Comparison of ENCODE assay signal across 25 mouse cellular contexts in genomic region chr13:104012214-104012833, GRCm38 (mm10).
A peak's percentile ranks its signal among the peaks of the same experiment; 100 is the strongest.
DNase-seq lines count a peak whose midpoint lies in the region; ATAC-seq and TF ChIP-seq lines count a peak whose summit lies in the region.
"Had no signal": no experiment of that assay in that cellular context is flagged by ENCODE, and none has a peak within 500 bp of the region (broad histone marks: within the 10 kb centered on the region; RNA-seq: fewer than 3 reads in every experiment).

No protein-coding gene starts in this region.

- H3K9ac ChIP-seq in MEL (ENCODE audit: control insufficient read depth, low read depth, low read length, poor library complexity, severe bottlenecking): peak overlapping the region; percentile 26
- H3K9ac ChIP-seq in intestine, postnatal 0 days (ENCODE audit: low read depth, low read length): no peak overlapping the region
- H3K9ac ChIP-seq: embryonic facial prominence, embryonic 13.5 days; forebrain, embryonic 12.5 days; forebrain, postnatal 0 days; heart, embryonic 15.5 days; hindbrain, embryonic 14.5 days had no signal

- peak; percentile 91 for DNase-seq in MEL (ENCODE audit: low read depth, low spot score)
- no peak for DNase-seq in gastrocnemius, postnatal 10 days
- DNase-seq in layer of hippocampus, adult 18-20 months (ENCODE audit: low spot score in 2 of 2): no peak
- DNase-seq: adrenal gland, postnatal 14 days; B cell, adult 2 months; cerebellum, adult 11-12 months; cerebellum, adult 9-10 months; cerebellum, postnatal 25 days; forebrain, postnatal 0 days; gastrocnemius, postnatal 25 days; heart, adult 2 months; heart, postnatal 14 days had no signal

- peak; percentile 87 for ATAC-seq in common myeloid progenitor, adult 5-6 weeks (replicated peaks; ENCODE audit: low read depth, poor library complexity, severe bottlenecking)
- no peak for ATAC-seq in intestine, postnatal 0 days
- ATAC-seq: activated CD4-positive, CD25-positive, alpha-beta regulatory T cell, adult 4 months; CD4-positive, CD25-positive, alpha-beta regulatory T cell, adult 4 months; forebrain, postnatal 0 days; Patski had no signal

- no peaks in the 10 kb centered on the region for H3K9me3 ChIP-seq in MEL (replicated peaks; ENCODE audit: insufficient read depth, low read length)
- 0 out of 2 replicates have a peak, but pooled peaks cover 4% of the 10 kb centered on the region for H3K9me3 ChIP-seq in megakaryocyte, embryonic 14.5 days
- H3K9me3 ChIP-seq in intestine, postnatal 0 days (ENCODE audit: control insufficient read depth): no peaks in the 10 kb centered on the region
- H3K9me3 ChIP-seq: embryonic facial prominence, embryonic 13.5 days; forebrain, embryonic 12.5 days; G1E; heart, embryonic 15.5 days had no signal

- H3K79me2 ChIP-seq in MEL (ENCODE audit: control insufficient read depth, insufficient read depth, low read length, poor library complexity): no peaks in the 10 kb centered on the region

- H3K27ac ChIP-seq in MEL (ENCODE audit: control insufficient read depth, low read depth, low read length): peak overlapping the region; percentile 94
- H3K27ac ChIP-seq in intestine, postnatal 0 days (ENCODE audit: low read depth, low read length): no peak overlapping the region
- H3K27ac ChIP-seq: embryonic facial prominence, embryonic 13.5 days; forebrain, embryonic 12.5 days; heart, adult 2 months; heart, embryonic 15.5 days; hindbrain, embryonic 10.5 days; hindbrain, embryonic 14.5 days had no signal

- TF ChIP-seq EP300 in MEL (IDR thresholded peaks at IDR 0.05; ENCODE audit: low read depth in 1 of 2, low read length in 2 of 2): peak; percentile 96 to 97

- peak overlapping the region in 1 of 2 experiments; percentile 33; a peak in 2 of 4 replicates for H3K4me3 ChIP-seq in MEL (ENCODE audit: control insufficient read depth in 1 of 2, insufficient read depth in 1 of 2, low read depth in 2 of 2, low read length in 2 of 2)
- H3K4me3 ChIP-seq in megakaryocyte, embryonic 14.5 days (replicated peaks): peak overlapping the region; percentile 14
- no peak overlapping the region for H3K4me3 ChIP-seq in intestine, postnatal 0 days (ENCODE audit: low read depth, low read length)
- H3K4me3 ChIP-seq: embryonic facial prominence, embryonic 13.5 days; forebrain, embryonic 12.5 days; heart, adult 2 months; heart, embryonic 15.5 days; hindbrain, embryonic 10.5 days had no signal

- no peak for TF ChIP-seq CTCF in MEL (IDR thresholded peaks at IDR 0.05 in 2 of 3, conservative IDR thresholded peaks at IDR 0.05 in 1 of 3; ENCODE audit: control insufficient read depth in 1 of 3, insufficient read depth in 1 of 3, low read depth in 2 of 3, low read length in 3 of 3, poor library complexity in 1 of 3, severe bottlenecking in 1 of 3)
- no peak for TF ChIP-seq CTCF in intestine, postnatal 0 days (IDR thresholded peaks at IDR 0.05; ENCODE audit: low read depth)

- no peak overlapping the region for H3K4me2 ChIP-seq in intestine, postnatal 0 days (replicated peaks; ENCODE audit: low read depth)
- H3K4me2 ChIP-seq: embryonic facial prominence, embryonic 13.5 days; forebrain, embryonic 12.5 days; heart, embryonic 11.5 days; heart, embryonic 15.5 days; hindbrain, embryonic 14.5 days had no signal

- H3K36me3 ChIP-seq in MEL (ENCODE audit: control insufficient read depth in 1 of 2, insufficient read depth in 2 of 2, low read length in 2 of 2): peaks cover 0 to 14% of the 10 kb centered on the region in 2 experiments; a peak in 2 of 4 replicates
- H3K36me3 ChIP-seq in megakaryocyte, embryonic 14.5 days (replicated peaks; ENCODE audit: low read length): peaks cover 22% of the 10 kb centered on the region
- H3K36me3 ChIP-seq in intestine, postnatal 0 days (ENCODE audit: control insufficient read depth, insufficient read depth): no peaks in the 10 kb centered on the region
- H3K36me3 ChIP-seq: embryonic facial prominence, embryonic 13.5 days; forebrain, embryonic 12.5 days; G1E; heart, embryonic 15.5 days had no signal

- no peak for TF ChIP-seq RAD21 in MEL (IDR thresholded peaks at IDR 0.05; ENCODE audit: low read depth, low read length)

- WGBS in intestine, postnatal 0 days: 83% methylated on average over 11 of the region's 11 CpGs

- no peak for TF ChIP-seq POLR2A in MEL (IDR thresholded peaks at IDR 0.05; ENCODE audit: control insufficient read depth in 1 of 2, insufficient read depth in 1 of 2, low read depth in 1 of 2, low read length in 2 of 2, poor library complexity in 1 of 2)

- no peaks in the 10 kb centered on the region for H3K27me3 ChIP-seq in MEL (ENCODE audit: control insufficient read depth in 1 of 2, insufficient read depth in 2 of 2, low read length in 2 of 2)
- no peaks in the 10 kb centered on the region for H3K27me3 ChIP-seq in megakaryocyte, embryonic 14.5 days (replicated peaks)
- H3K27me3 ChIP-seq in intestine, postnatal 0 days (replicated peaks; ENCODE audit: control insufficient read depth, insufficient read depth, low read length): no peaks in the 10 kb centered on the region
- H3K27me3 ChIP-seq: embryonic facial prominence, embryonic 13.5 days; forebrain, embryonic 12.5 days; heart, embryonic 15.5 days; Patski had no signal

- peaks cover 17% of the 10 kb centered on the region in 2 experiments for H3K4me1 ChIP-seq in MEL (ENCODE audit: control insufficient read depth in 1 of 2, insufficient read depth in 2 of 2, low read length in 2 of 2)
- H3K4me1 ChIP-seq in megakaryocyte, embryonic 14.5 days: peaks cover 79% of the 10 kb centered on the region
- H3K4me1 ChIP-seq in intestine, postnatal 0 days (replicated peaks; ENCODE audit: control insufficient read depth, insufficient read depth, low read length): no peaks in the 10 kb centered on the region
- H3K4me1 ChIP-seq: forebrain, embryonic 12.5 days had no signal

TF ChIP-seq in MEL, 35 proteins besides CTCF, POLR2A, EP300 and RAD21:
- TF ChIP-seq MYC (IDR thresholded peaks at IDR 0.05; ENCODE audit: low read depth, low read length) (peak; percentile 82), CHD1 (IDR thresholded peaks at IDR 0.05; ENCODE audit: low read depth, low read length) (no peak), MAZ (IDR thresholded peaks at IDR 0.05; ENCODE audit: low read depth, low read length) (0 out of 2 replicates have a peak, but pooled peaks have one; percentile 29), TBP (IDR thresholded peaks at IDR 0.05; ENCODE audit: low read depth, low read length) (0 out of 2 replicates have a peak, but pooled peaks have one; percentile 40), MAX (IDR thresholded peaks at IDR 0.05; ENCODE audit: low read length) (peak; percentile 77), SIN3A (IDR thresholded peaks at IDR 0.05; ENCODE audit: low read length) (peak; percentile 92), MXI1 (IDR thresholded peaks at IDR 0.05; ENCODE audit: low read depth, low read length) (peak; percentile 91), ETS1 (IDR thresholded peaks at IDR 0.05; ENCODE audit: low read depth, low read length) (peak; percentile 93), POLR2AphosphoS2 (IDR thresholded peaks at IDR 0.05; ENCODE audit: low read length) (no peak), GATA1 (IDR thresholded peaks at IDR 0.05; ENCODE audit: low read depth, low read length) (peak; percentile 91), ZC3H11A (IDR thresholded peaks at IDR 0.05; ENCODE audit: low read depth, low read length) (0 out of 2 replicates have a peak, but pooled peaks have one; percentile 16), RCOR1 (IDR thresholded peaks at IDR 0.05; ENCODE audit: low read depth, low read length) (peak; percentile 83), TCF12 (IDR thresholded peaks at IDR 0.05; ENCODE audit: low read depth, low read length) (peak; percentile 97), SMC3 (IDR thresholded peaks at IDR 0.05; ENCODE audit: low read depth, low read length) (peak; percentile 4; the same call in 1 of the 2 replicates), USF1 (IDR thresholded peaks at IDR 0.05; ENCODE audit: low read depth, low read length) (peak; percentile 47; the same call in 1 of the 2 replicates), ZNF384 (IDR thresholded peaks at IDR 0.05; ENCODE audit: low read depth, low read length) (peak; percentile 87), KAT2A (conservative IDR thresholded peaks at IDR 0.05; ENCODE audit: low read depth, low read length) (no peak), MYB (IDR thresholded peaks at IDR 0.05; ENCODE audit: low read depth, low read length) (peak; percentile 87), MAFK (IDR thresholded peaks at IDR 0.05; ENCODE audit: borderline replicate concordance, low read depth, low read length) (peak; percentile 69; the same call in 1 of the 2 replicates), TAL1 (IDR thresholded peaks at IDR 0.05; ENCODE audit: low read length) (peak; percentile 88), JUND (IDR thresholded peaks at IDR 0.05; ENCODE audit: low read depth, low read length) (no peak)
